Mouse (Mus musculus): ENCODE measurements at regions not wholly inside any gene's neighbourhood (a gene's known extent, or its start where the extent isn't known, plus 50 kb on each side); places are given as distances from the start of the nearest gene placed in this dataset.

GRCm38 (mm10) chr17:52350696-52351095 lies 251.8 kb upstream of the Kcnh8 start:
- TF ChIP-seq CTCF (IDR thresholded peaks at IDR 0.05; ENCODE audit: extremely low read depth, insufficient read depth, insufficient read length, insufficient replicate concordance) (no peak), POLR2A (IDR thresholded peaks at IDR 0.05; ENCODE audit: low read depth, low read length) (no peak)
